Mouse (Mus musculus) E14TG2a.4 (cell line): Measurements from ENCODE around the gene Gm9970.
"Not testable (repeated sequence)": the region's sequence is repeated elsewhere in the genome, so short reads cannot be mapped to it uniquely, and the experiment has no call there.

Experiments
- CTCF ChIP-seq: conservative IDR thresholded peaks from 2 replicates; pipeline ENCODE4 v1.5.1; 2014; ENCODE audit warnings: low read length
- POU5F1 ChIP-seq: IDR thresholded peaks from 2 replicates; pipeline ENCODE4 v1.6.1; 2014; ENCODE audit warnings: low read length, borderline replicate concordance

- TF ChIP-seq CTCF, POU5F1: not testable (repeated sequence)
Measured at GRCm38 (mm10) chr5:31216554-31216953, 24.5 kb downstream of the Gm9970 start.
